Comparison of ENCODE assay signal across 13 mouse cellular contexts in genomic region chr13:16290784-16291183, GRCm38 (mm10).
DNase-seq lines count a peak whose midpoint lies in the region; ATAC-seq lines count a peak whose summit lies in the region.
"Had no signal": no experiment of that assay in that cellular context is flagged by ENCODE, and none has a peak within 500 bp of the region (broad histone marks: within the 10 kb centered on the region; RNA-seq: fewer than 3 reads in every experiment).

No protein-coding gene starts in this region.

- no peak overlapping the region for H3K9ac ChIP-seq in kidney, embryonic 14.5 days (ENCODE audit: low read depth, low read length)
- H3K9ac ChIP-seq: liver, embryonic 15.5 days; neural tube, embryonic 12.5 days had no signal

- no peak overlapping the region for H3K4me3 ChIP-seq in kidney, embryonic 14.5 days (ENCODE audit: low read length)
- H3K4me3 ChIP-seq: heart, adult 2 months; liver, embryonic 15.5 days; neural tube, embryonic 12.5 days had no signal

- H3K4me1 ChIP-seq in kidney, embryonic 14.5 days (ENCODE audit: control insufficient read depth, insufficient read depth, low read length) = no peaks in the 10 kb centered on the region
- H3K4me1 ChIP-seq: neural tube, embryonic 12.5 days had no signal

- no peak overlapping the region for H3K4me2 ChIP-seq in kidney, embryonic 14.5 days (replicated peaks; ENCODE audit: low read depth, low read length)
- H3K4me2 ChIP-seq: liver, embryonic 15.5 days; neural tube, embryonic 12.5 days had no signal

- 84% methylated on average over 2 of the region's 2 CpGs for WGBS in kidney, embryonic 14.5 days

- DNase-seq in cerebellum, postnatal 10 days = peak; percentile 40 to 63
- no peak for DNase-seq in cerebellum, adult 18-20 months
- peak; percentile 32 to 33 for DNase-seq in kidney, adult 8-10 months
- peak; percentile 76 for DNase-seq in Muller cell, postnatal 12 days (ENCODE audit: inconsistent ontology term)
- peak; percentile 16 for DNase-seq in kidney, postnatal 10 days
- DNase-seq in gastrocnemius, postnatal 10 days = no peak
- no peak for DNase-seq in embryo, embryonic 10.5 days (ENCODE audit: low spot score)
- DNase-seq: cerebellum, postnatal 25 days; heart, adult 2 months had no signal

- no peaks in the 10 kb centered on the region for H3K9me3 ChIP-seq in kidney, embryonic 14.5 days (ENCODE audit: control insufficient read depth, low read length)
- H3K9me3 ChIP-seq: G1E; liver, embryonic 15.5 days; neural tube, embryonic 12.5 days had no signal

- no peak overlapping the region for H3K27ac ChIP-seq in kidney, embryonic 14.5 days (ENCODE audit: low read depth, low read length)
- H3K27ac ChIP-seq: heart, adult 2 months; neural tube, embryonic 12.5 days had no signal

- H3K27me3 ChIP-seq in kidney, embryonic 14.5 days (ENCODE audit: control insufficient read depth, insufficient read depth, low read length) = no peaks in the 10 kb centered on the region
- H3K27me3 ChIP-seq: liver, embryonic 15.5 days; neural tube, embryonic 12.5 days had no signal

- H3K36me3 ChIP-seq in kidney, embryonic 14.5 days (ENCODE audit: control insufficient read depth, insufficient read depth, low read length) = no peaks in the 10 kb centered on the region
- H3K36me3 ChIP-seq: G1E; liver, embryonic 15.5 days; neural tube, embryonic 12.5 days had no signal

- no peak for ATAC-seq in kidney, embryonic 14.5 days (ENCODE audit: low FRiP score, low TSS enrichment)

Comparison
In these comparisons a context has a peak if more than half of its experiments do, and no peak if none do; other contexts are left out.
1. DNase-seq: peak in cerebellum, postnatal 10 days (2 of 2), kidney, adult 8-10 months (2 of 2), Muller cell, postnatal 12 days (single experiment) and kidney, postnatal 10 days (single experiment); none in cerebellum, adult 18-20 months (0 of 2), gastrocnemius, postnatal 10 days (single experiment) and embryo, embryonic 10.5 days (single experiment).